Mouse (Mus musculus): Measurements from ENCODE around the gene Gtsf1l. TPM values are rescaled to one million over a fixed set of nuclear protein-coding genes. Genes with fewer than 3 reads are reported as not detected.

Gtsf1l gene
- polyA plus RNA-seq, 1 experiment from 2014 or later = not detected

DNA sequence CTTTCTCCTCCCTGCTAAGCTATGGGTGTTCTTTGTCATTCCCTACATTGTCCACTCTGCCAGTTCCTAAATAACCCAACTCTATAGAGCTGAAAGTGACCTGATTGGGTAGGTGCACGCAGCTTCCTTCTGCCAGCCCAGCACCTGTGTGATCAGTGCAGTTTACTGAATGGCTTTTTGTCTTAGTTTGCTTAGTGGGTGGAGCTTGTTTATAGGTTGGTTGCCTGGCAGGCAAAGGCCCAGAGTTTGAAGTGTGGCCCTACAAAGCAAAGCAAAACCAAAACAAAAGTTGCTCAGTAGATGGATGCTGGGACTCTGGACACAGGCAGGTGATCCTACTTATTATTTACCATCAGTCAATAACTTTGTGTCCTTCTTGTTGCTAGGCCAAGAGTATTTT is 36.0 kb downstream of the Gtsf1l start:
- H3K4me2 ChIP-seq = no peak overlapping the region
- peaks cover 3% of the 10 kb centered on the region; the same call in 1 of the 2 replicates for H3K36me3 ChIP-seq (ENCODE audit: control insufficient read depth, insufficient read depth, low read length)
- no peak overlapping the region for H3K4me3 ChIP-seq (ENCODE audit: low read depth, low read length)
- ATAC-seq (ENCODE audit: low FRiP score) (no peak), DNase-seq (ENCODE audit: low spot score, missing footprints) (peak; percentile 66)
- H3K4me1 ChIP-seq (ENCODE audit: control insufficient read depth, insufficient read depth, low read length) = peaks cover 15% of the 10 kb centered on the region
- 81% methylated on average over 1 of the region's 1 CpGs for WGBS
- H3K9ac ChIP-seq (ENCODE audit: low read length) = no peak overlapping the region
- H3K27ac ChIP-seq (ENCODE audit: low read depth, low read length) = no peak overlapping the region
- no peaks in the 10 kb centered on the region for H3K9me3 ChIP-seq (ENCODE audit: control insufficient read depth, low read length)
- H3K27me3 ChIP-seq (ENCODE audit: control insufficient read depth, insufficient read depth, low read length) = no peaks in the 10 kb centered on the region

DNA sequence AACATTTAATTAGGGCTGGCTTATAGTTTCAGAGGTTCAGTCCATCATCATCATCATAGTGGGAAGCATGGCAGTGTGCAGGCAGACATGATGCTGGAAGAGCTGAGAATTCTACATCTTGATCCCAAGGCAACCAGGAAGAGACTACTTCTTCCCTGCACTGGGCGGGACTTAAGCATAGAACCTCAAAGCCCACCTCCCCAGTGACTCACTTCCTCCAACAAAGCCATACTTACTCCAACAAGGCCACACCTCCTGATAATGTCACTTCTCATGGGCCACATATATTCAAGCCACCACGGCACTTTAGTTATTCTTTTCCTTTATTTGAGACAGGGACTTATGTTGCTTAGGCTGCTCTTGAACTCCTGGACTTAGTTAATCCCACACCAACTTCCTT is 38.5 kb downstream of the Gtsf1l start:
- H3K4me2 ChIP-seq = no peak overlapping the region
- no peak overlapping the region for H3K27ac ChIP-seq (ENCODE audit: low read depth, low read length)
- H3K9ac ChIP-seq (ENCODE audit: low read length) = no peak overlapping the region

DNA sequence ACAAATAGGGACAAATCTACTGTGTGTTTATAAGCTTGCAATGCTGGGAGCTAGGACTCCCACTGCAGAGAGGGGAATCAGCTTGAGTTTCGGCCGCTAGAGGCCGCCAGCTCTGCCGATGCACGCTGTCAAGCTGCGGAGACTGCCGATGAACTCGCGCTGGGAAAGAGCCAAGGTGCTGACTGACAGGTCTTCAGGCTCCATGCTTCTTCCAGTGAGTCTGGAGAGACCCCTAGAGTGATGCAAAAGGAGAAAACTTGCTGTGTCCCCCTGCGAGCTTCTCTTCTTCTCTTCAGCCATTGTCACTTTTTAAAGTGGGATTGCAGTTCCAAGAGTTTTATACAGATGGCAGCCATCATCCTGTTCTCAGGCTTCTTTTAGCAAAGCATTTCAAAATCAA is 39.5 kb downstream of the Gtsf1l start:
- no peak overlapping the region for H3K9ac ChIP-seq (ENCODE audit: low read length)
- no peak overlapping the region for H3K27ac ChIP-seq (ENCODE audit: low read depth, low read length)
- DNase-seq (ENCODE audit: low spot score, missing footprints) (peak; percentile 97), ATAC-seq (ENCODE audit: low FRiP score) (peak; percentile 65)
- no peaks in the 10 kb centered on the region for H3K4me1 ChIP-seq (ENCODE audit: control insufficient read depth, insufficient read depth, low read length)
- H3K9me3 ChIP-seq (ENCODE audit: control insufficient read depth, low read length) = no peaks in the 10 kb centered on the region
- H3K4me2 ChIP-seq = no peak overlapping the region
- 3% methylated on average over 10 of the region's 10 CpGs for WGBS
- no peaks in the 10 kb centered on the region for H3K27me3 ChIP-seq (ENCODE audit: control insufficient read depth, insufficient read depth, low read length)
- H3K36me3 ChIP-seq (ENCODE audit: control insufficient read depth, insufficient read depth, low read length) = peaks cover 7% of the 10 kb centered on the region
- no peak overlapping the region for H3K4me3 ChIP-seq (ENCODE audit: low read depth, low read length)

More for the DNA sequence above, 38.5 kb downstream of the Gtsf1l start:
- no peaks in the 10 kb centered on the region for H3K27me3 ChIP-seq (ENCODE audit: control insufficient read depth, insufficient read depth, low read length)
- WGBS = 91% methylated on average over 2 of the region's 2 CpGs
- H3K4me1 ChIP-seq (ENCODE audit: control insufficient read depth, insufficient read depth, low read length) = 0 out of 2 replicates have a peak, but pooled peaks cover 2% of the 10 kb centered on the region
- no peak overlapping the region for H3K4me3 ChIP-seq (ENCODE audit: low read depth, low read length)
- H3K9me3 ChIP-seq (ENCODE audit: control insufficient read depth, low read length) = no peaks in the 10 kb centered on the region
- H3K36me3 ChIP-seq (ENCODE audit: control insufficient read depth, insufficient read depth, low read length) = peaks cover 6% of the 10 kb centered on the region; the same call in 1 of the 2 replicates
- no peak for ATAC-seq (ENCODE audit: low FRiP score)
- DNase-seq (ENCODE audit: low spot score, missing footprints) = peak; percentile 41

DNA sequence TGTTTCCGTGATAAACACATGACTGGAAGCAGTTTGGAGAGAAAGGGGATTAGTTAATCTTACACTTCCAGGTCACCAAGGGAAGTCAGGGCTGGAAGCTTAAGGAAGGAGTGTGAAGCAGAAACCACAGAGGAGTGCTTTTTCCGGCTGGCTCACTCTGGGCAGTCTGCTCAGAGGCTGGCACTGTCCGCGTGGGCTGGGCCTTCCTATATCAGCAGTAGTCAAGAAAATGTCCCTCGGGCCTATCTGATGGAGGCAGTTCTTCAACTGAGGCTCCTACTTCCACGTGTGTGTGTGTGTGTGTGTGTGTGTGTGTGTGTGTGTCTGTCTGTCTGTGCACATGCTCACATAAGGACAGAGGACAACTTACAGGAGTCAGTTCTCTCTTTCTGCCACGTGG is 47.7 kb downstream of the Gtsf1l start:
- DNase-seq (ENCODE audit: low spot score, missing footprints) (no peak), ATAC-seq (ENCODE audit: low FRiP score) (no peak)
- Histone ChIP-seq H3K4me2 (no peak overlapping the region), H3K27ac (ENCODE audit: low read depth, low read length) (no peak overlapping the region), H3K4me3 (ENCODE audit: low read depth, low read length) (no peak overlapping the region), H3K9me3 (ENCODE audit: control insufficient read depth, low read length) (no peaks in the 10 kb centered on the region), H3K4me1 (ENCODE audit: control insufficient read depth, insufficient read depth, low read length) (no peaks in the 10 kb centered on the region), H3K9ac (ENCODE audit: low read length) (no peak overlapping the region), H3K36me3 (ENCODE audit: control insufficient read depth, insufficient read depth, low read length) (peaks cover 11% of the 10 kb centered on the region), H3K27me3 (ENCODE audit: control insufficient read depth, insufficient read depth, low read length) (no peaks in the 10 kb centered on the region)
- 90% methylated on average over 7 of the region's 7 CpGs for WGBS

Small RNA genes within 50 kb of the gene (microRNA-seq; reads per million reads assigned to microRNA genes)
- gene Gm22174 (not detected), gene Mir7003 (not detected)

Other genes with a start within 250 kb of the Gtsf1l start
- 282 and 289 TPM in 2 replicates for gene Srsf6, start 156.3 kb downstream of the Gtsf1l start, polyA plus RNA-seq (2014; fragmentation: Nextera tagmentation; extraction: Ambion mirVana)
- 0.21 TPM in 1 of 2 replicates, not detected in the other for gene L3mbtl1, start 144.4 kb downstream of the Gtsf1l start, polyA plus RNA-seq (2014; fragmentation: Nextera tagmentation; extraction: Ambion mirVana)
- 0.11 TPM in 1 of 2 replicates, not detected in the other for gene Sgk2, start 100.5 kb downstream of the Gtsf1l start, polyA plus RNA-seq (2014; fragmentation: Nextera tagmentation; extraction: Ambion mirVana)
- 58.6 and 61.3 TPM in 2 replicates for gene Ift52, start 70.5 kb downstream of the Gtsf1l start, polyA plus RNA-seq (2014; fragmentation: Nextera tagmentation; extraction: Ambion mirVana)
- 25.7 and 29.8 TPM in 2 replicates for gene Mybl2, start 33.2 kb downstream of the Gtsf1l start, polyA plus RNA-seq (2014; fragmentation: Nextera tagmentation; extraction: Ambion mirVana)
- gene Tox2, start 115.3 kb upstream of the Gtsf1l start, polyA plus RNA-seq (2014; fragmentation: Nextera tagmentation; extraction: Ambion mirVana) = 37.3 and 38.2 TPM in 2 replicates